Mouse (Mus musculus) monocyte, adult 5-6 weeks (primary cell): ENCODE data around the gene Prmt3. TPM values are rescaled to one million over a fixed set of nuclear protein-coding genes. Genes with fewer than 3 reads are reported as not detected.

ENCODE experiments used
- ATAC-seq: fragments of 153-309, 156-312 bp; replicated peaks from 2 replicates; pipeline ENCODE4 v1.8.0; 2017; ENCODE audit warnings: mild to moderate bottlenecking; ENCODE audit not compliant: low TSS enrichment, insufficient number of reproducible peaks, severe bottlenecking, poor library complexity, low FRiP score
- total RNA-seq: library from RNA; stranded (forward); fragments of 200-1000, 200-491, 200-594 nt; gene quantifications from 3 replicates; pipeline ENCODE4 v1.2.3, GENCODE M21; 2017

Prmt3 gene
- total RNA-seq, 1 experiment from 2014 or later: 39.7 TPM

DNA sequence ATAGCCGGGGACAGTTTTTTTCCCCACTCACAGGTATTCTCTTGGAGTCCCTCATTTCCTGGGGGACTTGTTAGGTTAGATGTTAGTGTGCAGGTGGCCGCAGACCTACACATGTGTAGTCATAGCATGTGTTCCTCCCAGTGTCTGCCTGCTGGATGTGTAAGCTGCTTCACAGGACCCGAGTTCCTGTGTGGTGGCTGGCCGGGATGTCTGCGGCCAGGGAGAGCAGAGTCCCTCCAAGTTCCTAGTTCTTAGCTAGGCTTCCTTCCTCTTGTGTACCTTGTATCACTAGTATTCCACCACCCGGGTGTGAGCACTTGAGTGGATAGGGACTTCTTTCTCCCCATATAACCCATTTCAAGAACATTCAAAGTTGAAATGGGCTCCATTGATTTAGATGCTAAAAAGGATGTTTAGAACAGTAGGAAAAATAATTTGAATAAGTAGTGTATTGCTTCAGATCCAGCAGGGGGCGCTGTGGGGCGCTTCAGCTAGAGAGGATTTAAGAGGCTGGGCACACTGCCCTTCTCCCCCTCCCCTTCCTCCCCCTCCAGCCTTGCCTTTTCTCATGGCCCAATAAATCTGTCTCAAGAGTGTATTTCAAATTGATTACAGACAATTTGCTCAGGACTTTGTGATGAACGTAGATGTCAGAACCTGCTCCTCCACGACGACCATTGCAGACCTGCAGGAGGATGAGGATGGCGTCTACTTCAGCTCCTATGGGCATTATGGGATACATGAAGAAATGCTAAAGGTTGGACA is 8.7 kb downstream of the Prmt3 start:
- ATAC-seq: no peak

DNA sequence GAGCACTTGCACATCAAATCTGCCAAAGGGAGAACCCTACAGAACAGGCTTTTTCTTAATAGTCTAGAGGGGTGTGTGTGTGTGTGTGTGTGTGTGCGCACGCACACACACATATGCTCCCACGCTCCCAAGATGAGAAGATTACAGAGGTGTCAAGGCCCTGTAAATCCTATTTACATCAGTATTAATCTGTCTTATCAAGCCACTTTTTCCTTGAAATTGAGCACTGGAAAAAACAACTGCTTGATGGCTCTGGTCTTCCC is 9.2 kb downstream of the Prmt3 start:
- no peak for ATAC-seq

DNA sequence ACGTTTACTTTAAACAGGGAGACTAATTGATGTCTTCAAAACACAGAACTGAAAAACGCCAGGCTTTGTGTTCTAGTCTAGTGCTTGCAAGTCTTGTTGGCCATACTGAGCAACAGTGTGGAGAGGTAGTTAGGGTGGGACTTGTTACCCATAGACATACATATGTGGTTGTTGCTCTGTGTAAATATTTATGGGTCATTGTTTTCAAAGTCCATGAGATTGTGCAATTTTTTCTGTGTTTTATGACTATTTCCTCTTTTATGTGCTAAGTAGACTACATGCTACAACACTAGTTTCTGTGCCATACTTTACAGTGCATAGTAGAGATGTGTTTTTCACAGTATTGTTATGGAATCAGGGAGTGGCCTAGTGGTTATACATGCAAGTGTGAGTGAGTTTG is 16.2 kb downstream of the Prmt3 start:
- 0 out of 2 replicates have a peak, but pooled peaks have one; percentile 22 for ATAC-seq

DNA sequence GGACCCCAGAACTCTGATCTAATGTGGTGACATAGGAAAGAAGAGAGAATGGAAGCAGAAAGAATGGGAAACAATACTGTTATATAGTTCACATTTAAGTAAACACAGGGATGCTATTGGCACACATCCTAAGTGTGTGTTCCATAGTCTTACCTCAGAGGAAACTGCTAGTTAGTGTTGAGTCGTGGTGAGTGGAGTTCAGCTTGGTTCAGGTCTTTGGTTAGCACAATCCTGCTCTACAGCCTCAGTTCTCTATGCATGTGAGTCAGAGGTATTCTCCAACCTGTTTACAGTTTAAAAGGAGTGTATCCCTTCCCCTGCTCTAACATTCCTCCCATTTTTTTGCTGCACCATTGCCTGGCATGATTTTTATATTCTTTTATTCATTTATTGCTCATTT is 19.0 kb downstream of the Prmt3 start:
- ATAC-seq: no peak

DNA sequence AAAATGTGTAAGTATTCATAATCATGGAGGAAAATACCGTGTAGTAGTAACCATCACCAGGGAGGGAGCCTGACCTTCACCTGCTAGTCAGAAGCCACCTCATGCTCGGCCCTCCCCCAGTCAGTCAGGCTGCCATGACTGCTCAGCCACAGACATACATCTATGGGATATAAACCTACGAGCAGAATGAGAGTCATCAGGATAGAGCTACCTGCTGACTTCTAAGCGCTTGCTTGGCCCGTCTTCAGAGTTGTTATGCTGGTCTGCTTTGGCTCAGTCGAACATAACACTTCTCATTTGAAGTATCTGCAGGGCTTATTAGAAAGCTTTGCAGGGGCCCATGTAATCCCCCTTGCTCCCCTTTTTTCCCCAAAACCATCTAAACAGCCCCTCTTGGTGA is 25.4 kb downstream of the Prmt3 start:
- ATAC-seq: no peak

GRCm38 (mm10) chr7:49804638-49805165 is 26.6 kb downstream of the Prmt3 start:
- no peak for ATAC-seq

DNA sequence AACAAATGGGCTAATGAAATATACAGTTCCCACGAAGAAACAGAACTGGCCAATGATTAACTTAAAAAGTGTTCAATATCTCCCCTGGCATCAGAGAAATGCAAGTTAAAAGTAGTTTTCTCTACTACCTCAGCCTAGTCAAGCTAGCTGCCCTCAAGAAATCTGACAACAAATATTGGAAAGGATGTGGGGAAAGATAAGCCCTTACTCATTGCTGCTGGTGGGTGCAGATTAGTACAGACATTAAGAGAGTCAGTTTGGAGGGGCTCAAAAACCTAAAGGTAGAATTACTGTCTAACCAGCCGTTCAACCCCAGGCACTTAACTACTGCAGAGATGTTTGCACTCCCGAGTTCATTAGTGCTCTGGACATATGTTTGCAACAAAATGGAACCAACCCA is 27.5 kb downstream of the Prmt3 start:
- no peak for ATAC-seq

- ATAC-seq: no peak
Measured at GRCm38 (mm10) chr7:49807093-49807682, 29.0 kb downstream of the Prmt3 start.

DNA sequence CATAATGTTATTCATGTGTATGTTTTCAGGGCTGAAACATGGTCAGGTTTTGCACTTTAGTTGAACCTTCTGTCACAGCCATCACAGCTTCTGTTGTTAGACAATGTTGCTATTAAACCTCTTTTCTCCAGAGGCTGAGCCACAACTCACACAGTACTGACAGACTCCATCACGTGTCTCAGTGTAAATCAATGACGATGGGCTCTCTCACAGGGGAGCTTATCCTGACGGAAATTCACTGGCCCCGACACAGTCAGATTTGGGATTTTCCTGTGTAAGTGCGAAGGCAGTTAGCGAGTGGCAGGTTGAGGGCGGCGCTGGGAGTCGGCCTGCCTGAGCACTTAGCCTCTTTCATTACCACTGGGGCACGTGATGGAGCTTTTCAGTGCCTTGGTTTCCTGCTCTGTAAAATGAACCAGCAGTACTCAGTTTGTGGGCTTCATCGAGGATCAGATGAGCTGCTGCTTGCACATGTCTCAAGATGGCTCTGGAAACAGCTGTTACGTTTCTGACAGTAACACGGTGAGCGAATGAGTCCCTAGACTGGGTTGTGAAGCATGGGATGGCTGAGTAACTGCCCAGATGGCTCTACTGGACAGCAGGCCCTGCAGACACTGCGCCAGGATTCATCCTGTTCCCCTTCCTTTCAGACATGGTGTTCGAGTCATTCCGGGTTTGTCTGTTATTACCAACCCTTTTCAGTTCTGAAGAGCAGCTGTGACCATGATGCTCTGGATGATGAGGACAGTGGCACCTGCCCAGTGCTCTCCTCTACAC is 29.9 kb downstream of the Prmt3 start:
- ATAC-seq: no peak

GRCm38 (mm10) chr7:49809100-49809499 is 31.0 kb downstream of the Prmt3 start:
- no peak for ATAC-seq

DNA sequence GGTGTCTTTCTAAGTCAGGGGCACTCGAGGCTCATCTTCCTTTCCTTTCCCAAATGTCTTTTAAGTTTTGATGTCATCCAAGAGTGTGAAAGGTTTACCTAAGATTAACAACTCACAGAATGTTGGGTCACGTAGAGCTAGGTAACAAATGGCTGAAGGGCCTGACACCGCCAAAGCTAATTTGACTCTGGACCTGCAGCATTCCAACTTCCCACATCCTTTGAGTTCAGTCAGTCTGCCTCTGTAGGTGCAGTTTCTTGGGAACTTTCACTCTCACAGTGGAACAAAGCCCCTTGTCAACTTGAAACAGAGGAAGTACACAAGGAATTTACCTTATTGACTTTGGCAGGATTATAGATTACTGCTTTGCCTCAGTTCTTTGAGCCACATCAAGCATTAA is 31.4 kb downstream of the Prmt3 start:
- no peak for ATAC-seq

DNA sequence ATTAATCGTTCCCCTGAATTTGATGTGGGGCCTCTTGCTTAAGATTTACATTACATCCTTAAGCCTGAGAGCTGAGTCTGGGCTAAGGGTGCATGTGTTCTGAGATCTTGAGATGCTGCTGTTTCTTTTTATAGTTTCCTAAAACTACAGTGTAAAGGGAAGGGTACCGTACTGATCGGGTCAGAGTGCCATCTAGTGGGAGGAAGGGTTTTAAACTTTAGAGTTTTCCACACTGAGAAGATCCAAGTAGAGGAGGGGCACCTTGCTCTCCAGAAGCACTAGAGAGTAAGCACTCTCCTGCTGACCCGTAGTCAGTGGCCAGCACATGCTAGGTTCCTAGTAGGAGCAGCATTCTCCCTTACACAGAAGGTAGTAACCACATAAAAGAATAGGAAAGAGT is 33.2 kb downstream of the Prmt3 start:
- ATAC-seq: no peak

DNA sequence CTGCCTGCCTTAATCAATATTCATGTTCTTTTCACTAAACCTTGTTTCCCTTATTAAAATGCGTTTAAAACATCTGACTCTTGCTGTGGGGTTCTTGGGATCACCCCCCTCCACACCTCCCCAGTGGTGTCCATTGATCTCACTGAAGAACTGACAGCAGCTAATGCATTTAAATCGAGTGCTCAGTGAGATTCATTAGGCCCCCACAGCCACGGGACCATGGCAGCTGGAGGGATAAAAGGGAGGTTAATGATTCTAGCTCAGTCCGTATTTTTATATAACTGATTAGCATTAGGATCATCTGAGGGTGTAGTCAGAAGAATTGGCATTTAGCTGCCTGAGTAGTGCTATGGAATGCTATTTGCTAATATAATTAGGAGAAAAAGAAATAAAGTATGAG is 41.2 kb downstream of the Prmt3 start:
- ATAC-seq: no peak

DNA sequence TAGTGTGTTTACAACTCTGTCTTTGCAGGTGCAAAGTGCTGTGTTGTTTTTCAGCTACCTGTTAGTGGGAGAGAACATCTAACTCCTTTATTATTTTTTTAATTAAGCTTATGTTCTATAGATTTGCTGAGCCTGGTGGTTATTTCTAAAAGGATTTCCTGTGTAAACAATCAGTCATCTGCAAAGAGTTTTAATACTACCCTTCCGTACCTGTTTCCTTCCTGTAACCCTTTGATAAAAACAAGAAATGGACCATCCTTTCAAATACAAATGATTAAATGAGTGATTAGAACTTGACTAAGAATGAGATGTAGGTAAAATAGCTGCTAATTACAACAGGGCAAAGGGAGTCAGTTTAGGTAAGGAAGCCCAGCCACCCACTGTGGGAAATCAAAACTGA is 43.2 kb downstream of the Prmt3 start:
- no peak for ATAC-seq

DNA sequence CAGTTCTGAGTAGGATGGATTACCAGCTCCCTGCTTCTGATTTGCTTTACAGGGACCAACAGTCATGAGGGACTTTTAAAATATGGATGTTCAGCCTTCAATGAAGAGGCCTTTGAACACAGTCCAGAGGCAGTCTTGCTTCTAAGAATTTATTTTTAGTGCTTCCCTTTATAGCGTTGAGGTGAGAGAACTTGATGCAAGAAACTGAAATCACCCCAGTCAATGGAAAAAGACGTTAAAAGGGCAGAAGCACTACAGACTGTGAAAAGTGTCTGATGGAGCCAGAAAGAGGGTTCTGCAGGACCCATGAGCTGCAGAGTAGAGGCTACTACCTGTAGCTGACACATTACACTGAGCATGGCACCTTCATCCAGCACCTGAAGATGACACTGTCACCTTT is 43.9 kb downstream of the Prmt3 start:
- no peak for ATAC-seq

DNA sequence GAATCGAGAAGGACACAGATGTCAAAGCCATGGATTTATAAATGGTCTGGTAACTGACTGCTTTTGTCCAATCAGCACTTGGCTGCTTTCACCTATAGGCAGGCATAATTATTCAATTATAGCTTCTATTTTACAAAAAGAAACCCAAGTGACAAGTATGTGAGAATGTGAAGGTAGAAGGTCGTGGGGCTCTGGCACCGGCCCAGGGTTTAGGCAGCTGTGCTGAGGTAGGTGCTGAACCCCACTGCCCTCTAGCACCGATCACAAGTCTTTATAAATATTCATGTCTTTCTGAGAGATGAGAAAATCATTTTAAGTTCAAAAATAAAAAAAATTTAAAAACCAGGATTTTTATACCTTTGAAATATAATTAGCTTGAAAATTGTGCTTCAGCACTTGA is 45.4 kb downstream of the Prmt3 start:
- no peak for ATAC-seq

GRCm38 (mm10) chr7:49824043-49824442 is 45.9 kb downstream of the Prmt3 start:
- no peak for ATAC-seq

DNA sequence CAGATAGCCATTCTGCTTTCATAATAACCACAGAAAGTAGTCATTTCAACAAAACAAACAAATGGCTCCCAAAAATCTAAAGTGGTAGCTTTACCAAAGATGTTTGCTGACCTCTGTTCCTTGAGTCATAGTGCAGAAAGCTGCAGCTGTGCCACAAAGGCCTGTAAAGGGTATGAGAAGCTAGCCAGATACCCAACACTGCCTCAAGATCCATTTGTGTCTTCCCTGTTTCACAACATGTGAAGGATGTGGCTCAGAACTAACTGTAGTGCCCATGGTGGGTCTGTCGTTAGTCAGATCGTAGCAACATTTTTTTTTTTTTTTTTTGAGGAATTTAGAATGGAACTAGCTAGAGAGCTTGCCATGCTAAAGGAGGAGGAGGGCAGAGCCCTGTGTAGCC is 46.4 kb downstream of the Prmt3 start:
- no peak for ATAC-seq

- no peak for ATAC-seq
Measured at GRCm38 (mm10) chr7:49825492-49825891, 47.3 kb downstream of the Prmt3 start.

GRCm38 (mm10) chr7:49827920-49828319 is 49.8 kb downstream of the Prmt3 start:
- ATAC-seq: no peak
